Mouse (Mus musculus): ENCODE measurements at regions not wholly inside any gene's neighbourhood (a gene's known extent, or its start where the extent isn't known, plus 50 kb on each side); places are given as distances from the start of the nearest gene placed in this dataset.
A peak's percentile ranks its signal among the peaks of the same experiment; 100 is the strongest.

- no peaks in the 10 kb centered on the region for H3K4me1 ChIP-seq
- peaks cover 5% of the 10 kb centered on the region; the same call in 1 of the 2 replicates for H3K27me3 ChIP-seq (ENCODE audit: insufficient read depth, poor library complexity, severe bottlenecking)
- no peak overlapping the region for H3K27ac ChIP-seq
- no peaks in the 10 kb centered on the region for H3K9me3 ChIP-seq
- H3K4me3 ChIP-seq, result no peak overlapping the region
- DNase-seq (ENCODE audit: low spot score), result no peak
- H3K36me3 ChIP-seq, result no peaks in the 10 kb centered on the region
- WGBS, result 24% methylated on average over 2 of the region's 2 CpGs
These were observed 111.7 kb downstream of the Cdh26 start for GRCm38 (mm10) chr2:178542032-178542431.

DNA sequence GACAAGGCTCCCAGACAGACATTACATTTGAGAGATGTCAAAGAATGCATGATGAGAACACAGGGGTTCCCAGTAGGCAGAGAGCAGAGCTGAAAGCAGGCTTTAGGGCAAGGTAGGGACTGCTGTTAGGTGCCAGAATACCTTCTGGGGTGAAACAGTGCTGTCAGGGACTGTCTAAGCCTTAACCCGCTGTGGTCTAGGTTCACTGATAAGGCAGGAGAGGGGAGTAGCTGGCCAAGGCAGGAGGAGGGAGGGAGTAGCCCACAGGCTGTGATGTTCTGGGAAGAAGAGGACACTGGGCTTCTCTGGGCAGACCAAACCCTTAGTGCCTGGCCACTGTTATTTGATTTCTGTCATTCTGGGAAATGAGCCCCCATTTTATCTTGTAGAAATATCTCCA, 114.1 kb downstream of the Cdh26 start:
- Histone ChIP-seq H3K9me3 (no peaks in the 10 kb centered on the region), H3K4me1 (no peaks in the 10 kb centered on the region), H3K27me3 (ENCODE audit: insufficient read depth, poor library complexity, severe bottlenecking) (peaks cover 5% of the 10 kb centered on the region; the same call in 1 of the 2 replicates), H3K27ac (no peak overlapping the region), H3K4me3 (no peak overlapping the region), H3K36me3 (no peaks in the 10 kb centered on the region)
- no peak for DNase-seq (ENCODE audit: low spot score)
- 10% methylated on average over 1 of the region's 1 CpGs for WGBS

DNA sequence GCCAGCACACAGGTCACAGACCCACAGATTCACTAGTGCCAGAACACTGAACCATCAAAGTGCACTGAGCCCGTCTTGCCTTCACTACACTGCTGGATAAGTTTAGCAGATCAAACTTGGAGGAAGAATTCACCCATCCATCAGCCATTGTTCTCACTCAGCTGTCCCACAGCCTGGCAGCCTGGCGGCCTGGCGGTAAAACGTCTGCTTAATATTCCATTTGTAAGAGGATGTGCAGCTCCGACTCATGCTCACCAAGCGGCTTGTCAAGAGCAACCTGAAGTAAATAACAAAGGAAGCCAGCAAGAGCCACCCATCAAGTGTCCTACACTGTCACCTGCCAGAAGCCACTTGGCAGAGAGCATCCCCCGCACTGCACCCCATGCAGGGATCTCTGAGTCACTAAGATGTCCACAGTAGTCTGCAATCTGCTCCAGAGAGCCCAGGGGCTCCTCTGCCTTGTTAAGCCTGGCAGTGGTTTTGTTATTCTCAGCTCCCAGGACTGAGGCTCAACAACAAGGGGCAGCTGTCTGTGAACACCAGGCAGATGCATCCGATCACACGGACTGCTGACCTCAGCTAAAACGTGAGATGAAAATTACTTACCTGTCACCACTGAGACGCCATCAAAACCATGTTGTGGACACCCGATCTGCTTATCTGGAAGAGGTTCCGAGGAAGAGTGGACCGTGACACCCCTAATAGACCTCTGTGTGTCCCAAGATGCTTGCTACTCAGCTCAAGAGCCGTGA, 115.4 kb downstream of the Cdh26 start:
- no peaks in the 10 kb centered on the region for H3K4me1 ChIP-seq
- DNase-seq (ENCODE audit: low spot score), result no peak
- peaks cover 5% of the 10 kb centered on the region; the same call in 1 of the 2 replicates for H3K27me3 ChIP-seq (ENCODE audit: insufficient read depth, poor library complexity, severe bottlenecking)
- no peaks in the 10 kb centered on the region for H3K9me3 ChIP-seq
- no peak overlapping the region for H3K4me3 ChIP-seq
- 78% methylated on average over 15 of the region's 15 CpGs for WGBS
- no peak overlapping the region for H3K27ac ChIP-seq
- no peaks in the 10 kb centered on the region for H3K36me3 ChIP-seq

- Histone ChIP-seq H3K36me3 (no peaks in the 10 kb centered on the region), H3K9me3 (no peaks in the 10 kb centered on the region), H3K27me3 (ENCODE audit: insufficient read depth, poor library complexity, severe bottlenecking) (peaks cover 5% of the 10 kb centered on the region; the same call in 1 of the 2 replicates), H3K4me1 (no peaks in the 10 kb centered on the region), H3K4me3 (no peak overlapping the region), H3K27ac (no peak overlapping the region)
- DNase-seq (ENCODE audit: low spot score), result no peak
- 88% methylated on average over 3 of the region's 3 CpGs for WGBS
These were observed 116.0 kb downstream of the Cdh26 start for GRCm38 (mm10) chr2:178546353-178546720.

GRCm38 (mm10) chr2:178546888-178547287, 116.6 kb downstream of the Cdh26 start:
- H3K4me3 ChIP-seq, result no peak overlapping the region
- H3K27me3 ChIP-seq (ENCODE audit: insufficient read depth, poor library complexity, severe bottlenecking), result peaks cover 5% of the 10 kb centered on the region; the same call in 1 of the 2 replicates
- WGBS, result 73% methylated on average over 3 of the region's 3 CpGs
- no peak for DNase-seq (ENCODE audit: low spot score)
- H3K4me1 ChIP-seq, result no peaks in the 10 kb centered on the region
- no peaks in the 10 kb centered on the region for H3K36me3 ChIP-seq
- no peak overlapping the region for H3K27ac ChIP-seq
- no peaks in the 10 kb centered on the region for H3K9me3 ChIP-seq

- no peak overlapping the region for H3K27ac ChIP-seq
- no peak for DNase-seq (ENCODE audit: low spot score)
- 88% methylated on average over 6 of the region's 6 CpGs for WGBS
- peaks cover 5% of the 10 kb centered on the region; the same call in 1 of the 2 replicates for H3K27me3 ChIP-seq (ENCODE audit: insufficient read depth, poor library complexity, severe bottlenecking)
- no peaks in the 10 kb centered on the region for H3K36me3 ChIP-seq
- no peaks in the 10 kb centered on the region for H3K4me1 ChIP-seq
- H3K9me3 ChIP-seq, result no peaks in the 10 kb centered on the region
- H3K4me3 ChIP-seq, result no peak overlapping the region
These were observed 118.6 kb downstream of the Cdh26 start for GRCm38 (mm10) chr2:178548937-178549336.

- H3K27me3 ChIP-seq (ENCODE audit: insufficient read depth, poor library complexity, severe bottlenecking), result no peaks in the 10 kb centered on the region
- peaks cover 10% of the 10 kb centered on the region for H3K4me1 ChIP-seq
- DNase-seq (ENCODE audit: low spot score), result no peak
- no peak overlapping the region for H3K4me3 ChIP-seq
- 65% methylated on average over 4 of the region's 4 CpGs for WGBS
- no peaks in the 10 kb centered on the region for H3K9me3 ChIP-seq
- H3K36me3 ChIP-seq, result no peaks in the 10 kb centered on the region
- H3K27ac ChIP-seq, result no peak overlapping the region
These were observed 123.4 kb downstream of the Cdh26 start for GRCm38 (mm10) chr2:178553736-178554135.

- Histone ChIP-seq H3K27me3 (ENCODE audit: insufficient read depth, poor library complexity, severe bottlenecking) (no peaks in the 10 kb centered on the region), H3K27ac (no peak overlapping the region), H3K4me1 (peaks cover 10% of the 10 kb centered on the region), H3K9me3 (no peaks in the 10 kb centered on the region), H3K36me3 (no peaks in the 10 kb centered on the region), H3K4me3 (no peak overlapping the region)
- 77% methylated on average over 3 of the region's 3 CpGs for WGBS
- DNase-seq (ENCODE audit: low spot score), result no peak
These were observed 125.5 kb downstream of the Cdh26 start for GRCm38 (mm10) chr2:178555692-178556340.

DNA sequence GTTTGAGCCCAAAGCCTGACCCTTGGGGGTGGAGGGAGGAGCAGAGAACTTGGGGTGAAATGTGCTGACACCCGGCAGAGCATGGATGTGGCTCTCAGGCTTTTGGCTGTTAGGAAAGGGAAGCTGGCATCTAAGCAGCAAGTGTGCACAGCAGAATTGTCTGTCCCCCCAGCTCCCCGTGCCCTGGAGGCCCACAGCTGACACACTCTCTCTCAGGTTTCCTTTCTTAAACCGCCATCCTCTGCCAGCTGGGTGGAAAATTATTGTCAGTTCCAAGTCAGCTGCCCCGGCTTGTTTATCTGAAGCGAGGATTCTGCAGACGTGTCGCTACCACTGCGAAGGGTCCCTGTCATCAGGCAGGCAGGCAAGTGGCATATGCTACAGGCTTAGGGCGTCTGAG, 127.6 kb downstream of the Cdh26 start:
- H3K27ac ChIP-seq, result 0 out of 2 replicates have a peak overlapping the region, but pooled peaks have one; percentile 1
- DNase-seq (ENCODE audit: low spot score), result no peak
- WGBS, result 48% methylated on average over 9 of the region's 9 CpGs

GRCm38 (mm10) chr2:178563287-178563686, 133.0 kb downstream of the Cdh26 start:
- Histone ChIP-seq H3K27ac (no peak overlapping the region), H3K36me3 (no peaks in the 10 kb centered on the region), H3K27me3 (ENCODE audit: insufficient read depth, poor library complexity, severe bottlenecking) (no peaks in the 10 kb centered on the region), H3K9me3 (no peaks in the 10 kb centered on the region), H3K4me3 (no peak overlapping the region), H3K4me1 (peaks cover 9% of the 10 kb centered on the region; the same call in 1 of the 2 replicates)
- 80% methylated on average over 7 of the region's 7 CpGs for WGBS
- no peak for DNase-seq (ENCODE audit: low spot score)

More for the DNA sequence above, 127.6 kb downstream of the Cdh26 start:
- Histone ChIP-seq H3K4me1 (peaks cover 10% of the 10 kb centered on the region), H3K27me3 (ENCODE audit: insufficient read depth, poor library complexity, severe bottlenecking) (no peaks in the 10 kb centered on the region), H3K9me3 (no peaks in the 10 kb centered on the region), H3K36me3 (no peaks in the 10 kb centered on the region), H3K4me3 (no peak overlapping the region)

- H3K27ac ChIP-seq, result no peak overlapping the region
- no peaks in the 10 kb centered on the region for H3K9me3 ChIP-seq
- DNase-seq (ENCODE audit: low spot score), result no peak
- no peaks in the 10 kb centered on the region for H3K27me3 ChIP-seq (ENCODE audit: insufficient read depth, poor library complexity, severe bottlenecking)
- WGBS, result 44% methylated on average over 8 of the region's 8 CpGs
- H3K4me1 ChIP-seq, result peaks cover 9% of the 10 kb centered on the region; the same call in 1 of the 2 replicates
- no peaks in the 10 kb centered on the region for H3K36me3 ChIP-seq
- no peak overlapping the region for H3K4me3 ChIP-seq
These were observed 135.1 kb downstream of the Cdh26 start for GRCm38 (mm10) chr2:178565368-178565818.

- H3K27ac ChIP-seq, result no peak overlapping the region
- peaks cover 9% of the 10 kb centered on the region; the same call in 1 of the 2 replicates for H3K4me1 ChIP-seq
- H3K9me3 ChIP-seq, result no peaks in the 10 kb centered on the region
- WGBS, result 80% methylated on average over 7 of the region's 7 CpGs
- no peak overlapping the region for H3K4me3 ChIP-seq
- H3K36me3 ChIP-seq, result no peaks in the 10 kb centered on the region
- no peaks in the 10 kb centered on the region for H3K27me3 ChIP-seq (ENCODE audit: insufficient read depth, poor library complexity, severe bottlenecking)
- no peak for DNase-seq (ENCODE audit: low spot score)
These were observed 137.2 kb downstream of the Cdh26 start for GRCm38 (mm10) chr2:178567493-178567892.

DNA sequence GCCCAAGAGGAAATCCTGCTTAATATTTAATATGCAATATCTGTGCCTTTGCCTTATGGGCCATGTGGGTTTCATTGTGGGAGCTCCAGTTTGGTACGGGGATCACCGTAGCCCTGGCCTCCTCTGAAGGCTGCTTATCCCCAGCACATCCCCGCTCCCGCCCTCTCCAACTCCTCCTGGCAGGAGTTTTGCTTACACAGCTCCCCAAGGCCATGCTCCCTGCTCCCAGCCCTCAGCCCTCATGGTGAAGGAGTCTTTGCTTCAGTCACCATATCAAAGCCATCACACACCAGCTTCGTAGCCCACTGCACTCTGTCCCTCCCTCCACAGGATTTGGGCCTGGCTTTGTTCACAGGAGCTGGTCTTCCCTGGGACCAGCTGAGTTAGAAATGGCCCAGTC, 142.0 kb downstream of the Cdh26 start:
- Histone ChIP-seq H3K27ac (no peak overlapping the region), H3K27me3 (ENCODE audit: insufficient read depth, poor library complexity, severe bottlenecking) (no peaks in the 10 kb centered on the region), H3K4me3 (no peak overlapping the region), H3K9me3 (no peaks in the 10 kb centered on the region), H3K4me1 (no peaks in the 10 kb centered on the region), H3K36me3 (no peaks in the 10 kb centered on the region)
- no peak for DNase-seq (ENCODE audit: low spot score)
- WGBS, result 82% methylated on average over 5 of the region's 5 CpGs
